Mouse (Mus musculus) forebrain, postnatal 0 days (tissue): ENCODE measurements at regions not wholly inside any gene's neighbourhood (a gene's known extent, or its start where the extent isn't known, plus 50 kb on each side); places are given as distances from the start of the nearest gene placed in this dataset.

Source experiments
- ATAC-seq: fragments of 200-750 bp; cut with Nextera tagmentation; 2 replicates; pipeline ENCODE4 v1.8.0; 2017; ENCODE audit warnings: mild to moderate bottlenecking, moderate library complexity
- DNase-seq: peaks from one replicate; pipeline ENCODE4 v3.0.0-alpha.2; 2015
- H3K27ac ChIP-seq: fragments of 300-500 bp; sonication (generic); 2 replicates; pipeline ENCODE4 v1.5.1; 2014; ENCODE audit warnings: low read depth, mild to moderate bottlenecking, antibody characterized with exemption, low read length, moderate library complexity, mixed read lengths
- H3K27me3 ChIP-seq: fragments of 300-500 bp; sonication (generic); 2 replicates; pipeline ENCODE4 v1.6.1; 2014; ENCODE audit warnings: mild to moderate bottlenecking, low read length, mixed read lengths; ENCODE audit not compliant: insufficient read depth
- H3K36me3 ChIP-seq: fragments of 300-500 bp; sonication (generic); 2 replicates; pipeline ENCODE4 v1.6.1; 2014; ENCODE audit warnings: mild to moderate bottlenecking, moderate library complexity; ENCODE audit not compliant: insufficient read depth
- H3K4me1 ChIP-seq: fragments of 300-500 bp; sonication (generic); 2 replicates; pipeline ENCODE4 v1.6.1; 2014; ENCODE audit warnings: antibody characterized with exemption; ENCODE audit not compliant: insufficient read depth
- H3K4me2 ChIP-seq: fragments of 300-500 bp; sonication (generic); 2 replicates; pipeline ENCODE4 v1.6.1; 2014; ENCODE audit warnings: low read depth, mild to moderate bottlenecking, moderate library complexity
- H3K4me3 ChIP-seq: fragments of 300-500 bp; sonication (generic); 2 replicates; pipeline ENCODE4 v1.5.1; 2014; ENCODE audit warnings: low read depth, low read length, mixed read lengths
- H3K9ac ChIP-seq: fragments of 300-500 bp; sonication (generic); 2 replicates; pipeline ENCODE4 v1.6.1; 2014; ENCODE audit warnings: mild to moderate bottlenecking
- H3K9me3 ChIP-seq: fragments of 300-500 bp; sonication (generic); 2 replicates; pipeline ENCODE4 v1.6.1; 2016; ENCODE audit warnings: low read length
- CTCF ChIP-seq: sonication (generic); IDR thresholded peaks from 2 replicates; pipeline ENCODE4 v1.5.1; 2016; ENCODE audit warnings: antibody characterized with exemption, control low read depth, low read depth
- WGBS: fragments of 180-500 bp; shearing (Covaris S2); extraction: QIAGEN DNeasy Blood & Tissue Kit; methylation state at CpG from one replicate; pipeline ENCODE4 v1.1.7; 2014; 5-methylcytosine and 5-hydroxymethylcytosine counted together

GRCm38 (mm10) chr14:105624387-105624786, 272.2 kb downstream of the Spry2 start:
- H3K27ac ChIP-seq = no peak overlapping the region
- no peaks in the 10 kb centered on the region for H3K36me3 ChIP-seq
- no peaks in the 10 kb centered on the region for H3K27me3 ChIP-seq
- DNase-seq = no peak
- no peaks in the 10 kb centered on the region for H3K9me3 ChIP-seq
- no peak overlapping the region for H3K9ac ChIP-seq
- no peaks in the 10 kb centered on the region for H3K4me1 ChIP-seq
- no peak for TF ChIP-seq CTCF
- WGBS = 55% methylated on average over 7 of the region's 7 CpGs
- no peak for ATAC-seq
- no peak overlapping the region for H3K4me3 ChIP-seq
- no peak overlapping the region for H3K4me2 ChIP-seq

GRCm38 (mm10) chr14:105622166-105622565, 274.5 kb downstream of the Spry2 start:
- no peak for ATAC-seq
- TF ChIP-seq CTCF = no peak
- no peak overlapping the region for H3K4me2 ChIP-seq
- no peaks in the 10 kb centered on the region for H3K9me3 ChIP-seq
- H3K36me3 ChIP-seq = no peaks in the 10 kb centered on the region
- 95% methylated on average over 5 of the region's 5 CpGs for WGBS
- no peak for DNase-seq
- no peak overlapping the region for H3K9ac ChIP-seq
- no peaks in the 10 kb centered on the region for H3K4me1 ChIP-seq
- H3K4me3 ChIP-seq = no peak overlapping the region
- no peak overlapping the region for H3K27ac ChIP-seq
- H3K27me3 ChIP-seq = no peaks in the 10 kb centered on the region

- 28% methylated on average over 6 of the region's 6 CpGs for WGBS
- no peak overlapping the region for H3K4me2 ChIP-seq
- DNase-seq (peak; percentile 48), ATAC-seq (peak; percentile 63)
- no peaks in the 10 kb centered on the region for H3K9me3 ChIP-seq
- no peak overlapping the region for H3K27ac ChIP-seq
- no peak overlapping the region for H3K4me3 ChIP-seq
- H3K4me1 ChIP-seq = no peaks in the 10 kb centered on the region
- no peaks in the 10 kb centered on the region for H3K36me3 ChIP-seq
- no peaks in the 10 kb centered on the region for H3K27me3 ChIP-seq
- no peak overlapping the region for H3K9ac ChIP-seq
- no peak for TF ChIP-seq CTCF
These were observed 275.5 kb downstream of the Spry2 start for GRCm38 (mm10) chr14:105621124-105621523.

GRCm38 (mm10) chr14:105619449-105619848, 277.2 kb downstream of the Spry2 start:
- no peak for ATAC-seq
- Histone ChIP-seq H3K9ac (no peak overlapping the region), H3K4me1 (no peaks in the 10 kb centered on the region), H3K27me3 (no peaks in the 10 kb centered on the region), H3K27ac (no peak overlapping the region), H3K9me3 (no peaks in the 10 kb centered on the region), H3K4me3 (no peak overlapping the region), H3K4me2 (no peak overlapping the region), H3K36me3 (no peaks in the 10 kb centered on the region)
- DNase-seq = no peak
- no peak for TF ChIP-seq CTCF
- WGBS = 95% methylated on average over 8 of the region's 8 CpGs

DNA sequence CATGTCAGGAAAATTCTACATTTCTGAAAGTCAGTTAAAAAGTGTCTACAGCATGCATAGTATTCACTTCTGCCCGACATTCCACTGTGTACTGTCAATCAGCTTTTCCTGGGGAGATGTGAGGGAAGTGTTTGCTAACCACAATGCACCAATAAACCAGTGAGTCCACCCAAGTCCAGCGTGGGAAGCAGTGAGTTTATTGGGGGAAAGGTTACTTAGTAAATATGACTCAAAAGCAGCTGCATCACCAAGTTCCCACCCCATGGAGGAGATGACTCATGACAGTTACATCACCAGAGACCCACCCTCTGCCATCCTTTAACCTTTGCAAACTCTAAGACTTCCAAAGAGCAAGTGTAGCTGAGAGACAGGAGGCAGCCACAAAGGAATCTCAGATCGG, 280.9 kb downstream of the Spry2 start:
- DNase-seq (no peak), ATAC-seq (no peak)
- TF ChIP-seq CTCF = no peak

DNA sequence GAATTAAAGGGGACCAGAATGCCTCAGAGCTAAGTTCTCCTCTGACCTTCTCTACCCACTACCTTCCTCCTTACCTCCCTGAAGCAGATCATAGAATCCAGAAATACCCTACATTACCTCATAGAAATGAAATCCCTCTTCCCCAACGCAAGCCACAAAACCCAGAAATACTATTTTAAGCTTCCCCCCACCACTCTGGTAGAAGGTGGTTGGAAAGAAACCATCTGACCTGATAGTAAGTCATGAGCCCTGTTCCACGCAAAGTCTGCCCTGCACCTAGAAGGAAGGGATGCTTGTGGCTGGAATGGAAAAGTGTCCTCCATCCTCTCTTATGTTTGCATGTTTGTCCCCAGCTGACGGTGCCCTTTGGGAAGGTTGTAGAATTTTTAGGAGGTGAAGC, 283.8 kb downstream of the Spry2 start:
- H3K4me1 ChIP-seq = no peaks in the 10 kb centered on the region
- WGBS = 94% methylated on average over 3 of the region's 3 CpGs
- no peaks in the 10 kb centered on the region for H3K9me3 ChIP-seq
- no peak overlapping the region for H3K27ac ChIP-seq
- no peak overlapping the region for H3K9ac ChIP-seq
- DNase-seq (no peak), ATAC-seq (no peak)
- H3K27me3 ChIP-seq = no peaks in the 10 kb centered on the region
- no peak overlapping the region for H3K4me3 ChIP-seq
- H3K36me3 ChIP-seq = no peaks in the 10 kb centered on the region
- H3K4me2 ChIP-seq = no peak overlapping the region
- no peak for TF ChIP-seq CTCF

More for the DNA sequence above, 280.9 kb downstream of the Spry2 start:
- no peaks in the 10 kb centered on the region for H3K27me3 ChIP-seq
- H3K36me3 ChIP-seq = no peaks in the 10 kb centered on the region
- no peak overlapping the region for H3K4me3 ChIP-seq
- WGBS = 84% methylated on average over 3 of the region's 3 CpGs
- H3K4me2 ChIP-seq = no peak overlapping the region
- H3K9ac ChIP-seq = no peak overlapping the region
- H3K9me3 ChIP-seq = no peaks in the 10 kb centered on the region
- no peak overlapping the region for H3K27ac ChIP-seq
- no peaks in the 10 kb centered on the region for H3K4me1 ChIP-seq

DNA sequence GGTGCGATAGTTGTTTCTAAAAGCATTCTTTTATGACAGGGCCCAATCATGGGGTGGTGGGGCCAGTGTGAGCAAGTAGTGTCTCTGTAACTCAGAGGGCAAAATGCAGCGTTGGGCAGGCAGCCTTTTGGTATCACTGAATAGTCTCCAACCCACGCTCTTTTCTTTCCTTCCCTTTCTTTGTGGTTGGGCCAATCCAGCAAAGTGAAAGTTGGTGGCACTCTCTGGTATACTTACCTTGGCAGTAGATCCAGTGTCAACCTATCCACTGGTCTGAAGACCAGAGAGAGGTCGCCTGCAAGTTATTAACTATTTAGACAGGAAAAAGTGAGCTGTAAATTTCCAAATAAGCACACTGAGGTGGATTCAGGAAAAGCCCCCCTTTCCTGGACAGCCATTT, 287.8 kb downstream of the Spry2 start:
- H3K4me3 ChIP-seq = no peak overlapping the region
- ATAC-seq (no peak), DNase-seq (no peak)
- no peaks in the 10 kb centered on the region for H3K9me3 ChIP-seq
- TF ChIP-seq CTCF = no peak
- WGBS = 80% methylated on average over 4 of the region's 4 CpGs
- H3K9ac ChIP-seq = no peak overlapping the region
- no peak overlapping the region for H3K4me2 ChIP-seq
- no peaks in the 10 kb centered on the region for H3K27me3 ChIP-seq
- no peaks in the 10 kb centered on the region for H3K4me1 ChIP-seq
- no peaks in the 10 kb centered on the region for H3K36me3 ChIP-seq
- no peak overlapping the region for H3K27ac ChIP-seq

DNA sequence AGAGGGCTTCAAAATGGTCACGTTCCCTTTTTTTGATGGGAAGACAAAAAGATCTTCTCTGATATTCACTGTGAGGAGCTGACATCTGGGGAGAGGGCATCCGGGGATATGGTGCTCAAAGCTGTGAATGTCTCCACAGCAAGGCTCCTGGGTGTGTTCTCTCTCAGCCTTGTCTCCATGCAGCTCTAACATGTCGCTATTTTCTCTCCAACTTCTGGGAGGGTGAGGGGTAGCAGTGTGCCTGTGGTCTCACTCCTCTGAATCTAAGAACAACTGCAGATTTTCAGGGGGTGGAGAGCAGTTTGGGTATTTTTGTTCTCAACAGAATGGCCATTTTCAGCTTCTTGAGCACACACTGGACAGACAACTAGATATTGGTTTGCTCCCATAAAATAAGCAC, 290.1 kb downstream of the Spry2 start:
- ATAC-seq (no peak), DNase-seq (no peak)
- Histone ChIP-seq H3K27me3 (no peaks in the 10 kb centered on the region), H3K9me3 (no peaks in the 10 kb centered on the region), H3K9ac (no peak overlapping the region), H3K4me2 (no peak overlapping the region), H3K36me3 (no peaks in the 10 kb centered on the region), H3K4me3 (no peak overlapping the region), H3K27ac (no peak overlapping the region), H3K4me1 (no peaks in the 10 kb centered on the region)
- TF ChIP-seq CTCF = no peak
- WGBS = 82% methylated on average over 3 of the region's 3 CpGs
